Mouse (Mus musculus) yolk sac, embryonic 10.5 days (tissue): ENCODE results near the gene Snx1.

ENCODE experiments used
- DNase-seq: peaks from one replicate; pipeline ENCODE4 v3.0.0-alpha.2; 2017; ENCODE audit warnings: low spot score

The Snx1 gene

DNA sequence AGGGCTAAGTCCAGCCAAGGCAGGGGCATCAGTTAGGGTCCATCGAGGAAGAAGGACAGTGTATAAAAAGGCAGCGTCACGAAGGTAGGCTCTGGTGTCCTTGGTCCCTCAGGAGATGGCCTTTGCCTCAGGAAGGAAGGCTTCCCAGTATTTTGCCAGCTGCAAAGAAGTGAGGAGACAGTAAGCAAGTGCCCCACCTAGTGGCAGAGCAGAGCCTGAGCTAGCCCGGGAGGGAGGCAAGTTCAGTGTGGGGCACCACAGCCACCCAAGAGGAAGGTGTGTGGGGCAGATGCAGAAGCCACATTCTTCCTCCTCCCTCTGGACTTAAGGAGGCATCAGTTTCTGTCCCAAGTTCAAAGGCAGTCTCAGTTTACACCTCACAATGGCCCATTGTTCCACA, 38.0 kb downstream of the Snx1 start:
- no peak for DNase-seq

- no peak for DNase-seq
These were observed 39.3 kb downstream of the Snx1 start for GRCm38 (mm10) chr9:66087062-66087461.

DNA sequence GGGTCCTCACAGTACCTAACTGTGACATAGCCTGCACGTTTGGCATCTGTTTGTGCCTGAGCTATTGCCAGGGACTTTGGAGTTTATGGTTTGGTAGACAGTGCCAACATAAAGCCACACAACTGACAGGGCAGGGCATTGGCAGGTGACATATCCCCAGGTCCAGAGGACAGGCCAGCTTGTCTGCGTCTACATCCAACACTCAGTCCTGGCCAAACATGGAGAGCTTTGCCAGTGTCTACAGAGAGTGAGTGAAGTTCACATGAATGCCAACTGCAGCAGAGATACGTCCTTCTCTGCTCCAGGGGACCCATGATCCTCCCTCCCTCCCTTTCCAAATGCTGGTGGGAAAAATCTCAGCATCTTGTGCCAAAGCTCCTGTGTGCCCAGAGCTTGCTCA, 42.2 kb downstream of the Snx1 start:
- DNase-seq, result no peak

DNA sequence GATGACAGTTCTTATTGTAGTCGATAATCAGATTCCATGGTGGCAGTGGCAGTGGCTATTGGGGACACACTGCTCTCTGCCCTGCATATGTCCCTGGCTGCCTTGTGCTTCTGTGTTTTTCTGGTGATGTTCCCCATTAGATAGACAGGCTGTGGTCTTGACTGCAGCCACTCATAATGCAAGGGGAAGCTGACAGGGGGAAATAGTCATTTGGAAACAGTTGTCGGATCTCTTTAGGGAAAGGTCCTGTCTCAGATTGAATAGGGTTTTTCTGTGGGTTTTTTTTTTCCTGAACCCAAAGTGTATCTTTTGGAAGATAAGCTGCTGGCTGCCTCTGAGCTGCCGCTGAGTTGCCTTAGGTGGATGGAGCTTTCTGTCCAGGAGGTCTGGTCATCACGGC, 44.4 kb downstream of the Snx1 start:
- DNase-seq, result no peak

- DNase-seq, result no peak
These were observed 45.5 kb downstream of the Snx1 start for GRCm38 (mm10) chr9:66080804-66081459.

GRCm38 (mm10) chr9:66078493-66078892, 47.9 kb downstream of the Snx1 start:
- DNase-seq, result no peak

- no peak for DNase-seq
These were observed 48.3 kb downstream of the Snx1 start for GRCm38 (mm10) chr9:66078072-66078471.

DNA sequence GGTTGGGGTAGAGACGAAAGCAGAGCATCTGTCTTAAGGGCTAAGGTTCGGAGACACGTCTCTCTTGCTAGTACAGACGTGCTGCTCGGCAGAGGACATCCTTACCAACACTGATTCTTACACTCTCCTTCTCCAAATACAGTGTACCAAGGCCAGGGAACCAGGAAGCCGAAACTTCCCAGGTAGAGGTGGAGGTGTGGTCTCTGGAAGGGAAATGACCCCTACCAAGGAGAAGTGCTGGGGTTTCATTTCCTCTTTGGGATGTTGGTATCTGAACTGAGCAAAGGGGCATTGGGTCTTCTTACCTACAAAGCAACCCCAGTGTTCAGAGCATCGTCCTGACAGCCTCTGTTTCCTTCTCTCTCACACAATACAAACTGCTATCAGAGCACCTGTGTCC, 53.6 kb downstream of the Snx1 start:
- DNase-seq, result no peak

- no peak for DNase-seq
These were observed 56.2 kb downstream of the Snx1 start for GRCm38 (mm10) chr9:66070151-66070550.

DNA sequence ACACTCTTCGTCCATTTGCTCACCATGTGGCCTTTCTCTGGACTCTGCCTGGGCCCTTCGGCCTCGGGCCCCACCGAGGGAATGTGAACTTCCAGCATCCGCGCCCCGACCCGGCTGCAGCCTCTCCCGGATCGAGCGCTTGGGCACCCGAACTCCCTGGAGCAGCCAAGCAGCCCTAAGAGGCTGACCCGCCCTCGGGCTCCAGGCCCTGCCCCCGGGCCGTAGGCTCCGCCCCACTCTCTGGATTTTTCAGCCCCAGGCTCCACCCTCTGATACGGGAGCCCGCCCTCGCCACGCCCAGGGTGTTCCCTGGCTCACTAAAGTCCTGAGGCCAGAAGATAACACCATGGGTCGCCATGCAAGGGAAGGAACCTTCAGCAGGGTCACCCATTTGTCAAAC, 56.8 kb downstream of the Snx1 start, which contains the start of gene Snx22:
Gene Snx22 (minus strand): TSS at position 137 of the 400 bp plus-strand sequence.
- DNase-seq, result peak; percentile 84

- DNase-seq, result no peak
These were observed 57.4 kb downstream of the Snx1 start for GRCm38 (mm10) chr9:66068971-66069391.

GRCm38 (mm10) chr9:66068056-66068455, 58.3 kb downstream of the Snx1 start:
- no peak for DNase-seq

- DNase-seq, result peak; percentile 46
These were observed 58.8 kb downstream of the Snx1 start for GRCm38 (mm10) chr9:66067542-66067941.

DNA sequence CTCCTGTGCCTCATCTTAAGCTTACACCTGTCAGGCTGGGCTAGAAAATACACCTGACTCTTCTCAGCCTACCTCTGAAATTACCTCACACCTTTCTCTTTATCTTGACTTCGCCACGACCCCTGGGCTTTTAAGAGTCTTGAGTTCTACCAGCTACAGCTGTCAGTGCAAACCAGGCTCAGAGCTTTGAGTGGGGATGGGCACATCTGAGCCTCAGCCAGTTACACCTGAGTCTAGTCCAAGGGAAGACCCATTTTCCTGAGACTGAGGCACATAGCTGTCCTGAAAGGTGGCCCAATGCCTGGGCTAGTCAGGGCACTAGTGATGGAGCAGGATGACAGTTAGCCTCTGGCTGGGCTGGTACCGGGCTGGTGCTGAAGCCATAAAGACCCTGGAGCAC, 59.6 kb downstream of the Snx1 start:
- no peak for DNase-seq

GRCm38 (mm10) chr9:66064316-66064715, 62.1 kb downstream of the Snx1 start:
- no peak for DNase-seq

DNA sequence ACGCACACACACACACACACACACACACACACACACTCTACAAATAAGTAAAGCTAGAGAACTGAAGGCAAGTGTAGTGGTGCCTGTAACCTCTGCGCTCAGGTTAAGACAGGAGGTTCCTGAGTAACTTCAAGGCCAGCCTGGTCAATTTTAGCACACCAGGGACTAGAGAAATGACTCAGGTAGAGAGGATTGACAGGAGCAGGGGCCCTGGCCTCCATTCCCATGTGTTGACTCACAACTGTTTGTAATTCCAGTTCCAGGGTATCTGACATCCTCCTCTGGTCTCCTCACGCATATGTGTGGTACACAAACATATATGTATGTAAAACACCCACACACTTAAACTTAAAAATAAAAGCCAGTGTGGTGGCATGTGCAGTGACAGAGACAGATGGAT, 62.9 kb downstream of the Snx1 start:
- DNase-seq, result no peak

DNA sequence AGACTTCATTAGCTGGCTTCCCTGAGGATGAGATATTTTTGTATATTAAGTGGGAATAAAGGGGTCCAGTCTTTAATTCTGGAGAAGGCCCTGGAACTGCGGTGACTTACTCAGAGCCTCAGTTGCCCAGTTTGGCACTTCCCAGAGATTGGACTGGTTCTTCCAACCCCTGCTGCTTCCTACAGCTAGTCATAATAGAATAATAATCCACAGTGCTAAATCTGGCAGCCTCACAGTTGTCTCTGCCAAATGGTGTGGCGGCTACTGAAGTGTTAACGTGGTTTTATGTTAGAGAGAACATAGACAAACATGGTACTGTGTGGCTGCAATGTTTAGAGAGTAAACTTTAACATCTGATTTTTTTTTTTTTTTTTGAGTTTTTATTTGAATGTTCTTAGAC, 64.7 kb downstream of the Snx1 start:
- no peak for DNase-seq

GRCm38 (mm10) chr9:66060986-66061385, 65.4 kb downstream of the Snx1 start:
- DNase-seq, result no peak

DNA sequence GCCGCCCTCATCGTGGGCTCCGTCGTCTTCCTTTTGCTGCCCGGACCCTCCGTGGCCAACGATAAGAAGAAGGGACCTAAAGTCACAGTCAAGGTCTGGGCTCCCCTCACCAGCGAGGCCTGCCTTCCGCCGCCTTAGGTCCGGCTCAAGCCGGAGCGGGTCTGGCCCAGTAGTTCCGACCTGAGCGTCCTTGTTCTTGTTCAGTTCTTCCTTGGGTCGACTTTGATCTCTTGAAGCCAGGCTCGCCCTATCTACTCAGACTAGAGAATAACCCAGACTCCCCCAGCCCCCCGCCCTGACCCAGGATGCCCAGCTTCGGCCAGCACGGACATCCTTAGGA, 66.1 kb downstream of the Snx1 start:
- DNase-seq, result no peak

GRCm38 (mm10) chr9:66059583-66060307, 66.6 kb downstream of the Snx1 start, which contains the start of gene Ppib:
TSS of gene Ppib (plus strand) at chr9:66060222.
- peak; percentile 97 for DNase-seq

- DNase-seq, result no peak
These were observed 72.8 kb downstream of the Snx1 start for GRCm38 (mm10) chr9:66053620-66054019.

GRCm38 (mm10) chr9:66052731-66053130, 73.7 kb downstream of the Snx1 start:
- DNase-seq, result no peak

DNA sequence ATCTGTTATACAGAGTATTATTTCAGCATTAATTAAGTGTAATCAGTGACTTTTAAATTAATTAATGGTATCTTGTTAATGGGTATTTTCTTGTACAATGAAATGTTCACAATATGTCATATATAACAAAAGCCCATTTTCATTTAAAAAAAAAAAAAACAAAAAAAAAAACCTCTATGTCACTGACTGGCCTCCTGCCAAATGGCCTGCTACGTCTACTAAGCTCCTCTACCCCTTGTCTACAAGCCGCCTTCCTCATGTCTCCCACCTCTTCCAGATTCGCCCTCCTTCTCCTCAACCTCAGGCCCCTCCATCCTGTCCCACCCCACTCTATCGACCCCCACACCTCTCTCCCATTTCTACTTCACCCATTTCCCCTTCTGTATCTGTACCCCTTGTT, 74.9 kb downstream of the Snx1 start:
- no peak for DNase-seq
